Mouse (Mus musculus) thymus, adult 2 months (tissue): ENCODE measurements at regions not wholly inside any gene's neighbourhood (a gene's known extent, or its start where the extent isn't known, plus 50 kb on each side); places are given as distances from the start of the nearest gene placed in this dataset.
"Not testable (repeated sequence)": the region's sequence is repeated elsewhere in the genome, so short reads cannot be mapped to it uniquely, and the experiment has no call there.

Experiments
- DNase-seq: peaks from one replicate; pipeline ENCODE4 v3.0.0; 2021
- H3K27ac ChIP-seq: fragments of 200-500 bp; 2 replicates; pipeline ENCODE4 v1.5.1; 2012; ENCODE audit warnings: low read length, control low read depth; ENCODE audit not compliant: control insufficient read depth, insufficient read depth
- H3K27me3 ChIP-seq: fragments of 200-500 bp; 2 replicates; pipeline ENCODE4 v1.6.1; 2012; ENCODE audit warnings: mild to moderate bottlenecking, low read length, moderate library complexity, mixed read lengths; ENCODE audit not compliant: control insufficient read depth, insufficient read depth
- H3K36me3 ChIP-seq: fragments of 200-500 bp; 2 replicates; pipeline ENCODE4 v1.6.1; 2012; ENCODE audit warnings: mild to moderate bottlenecking, low read length, moderate library complexity; ENCODE audit not compliant: control insufficient read depth, insufficient read depth
- H3K4me1 ChIP-seq: fragments of 200-500 bp; replicated peaks from 2 replicates; pipeline ENCODE4 v1.6.1; 2012; ENCODE audit warnings: low read length; ENCODE audit not compliant: control insufficient read depth, insufficient read depth
- H3K4me3 ChIP-seq: fragments of 200-500 bp; 2 replicates; pipeline ENCODE4 v1.5.1; 2012; ENCODE audit warnings: mild to moderate bottlenecking, low read length, control low read depth, moderate library complexity; ENCODE audit not compliant: control insufficient read depth, insufficient read depth
- CTCF ChIP-seq: fragments of 200-500 bp; IDR thresholded peaks from 2 replicates; pipeline ENCODE4 v1.5.1; 2012; ENCODE audit warnings: mild to moderate bottlenecking, control low read depth, low read length, moderate library complexity, borderline replicate concordance; ENCODE audit not compliant: control insufficient read depth, poor library complexity, insufficient read depth; ENCODE audit errors: extremely low read depth
- POLR2A ChIP-seq: fragments of 200-500 bp; IDR thresholded peaks from 2 replicates; pipeline ENCODE4 v1.6.1; 2012; ENCODE audit warnings: mild to moderate bottlenecking, low read length, control low read depth, moderate library complexity; ENCODE audit not compliant: control insufficient read depth, poor library complexity, insufficient read depth; ENCODE audit errors: extremely low read depth
- WGBS: fragments of 180-500 bp; shearing (Covaris S2); methylation state at CpG from one replicate; pipeline ENCODE4 v1.1.7; 2018; 5-methylcytosine and 5-hydroxymethylcytosine counted together

DNA sequence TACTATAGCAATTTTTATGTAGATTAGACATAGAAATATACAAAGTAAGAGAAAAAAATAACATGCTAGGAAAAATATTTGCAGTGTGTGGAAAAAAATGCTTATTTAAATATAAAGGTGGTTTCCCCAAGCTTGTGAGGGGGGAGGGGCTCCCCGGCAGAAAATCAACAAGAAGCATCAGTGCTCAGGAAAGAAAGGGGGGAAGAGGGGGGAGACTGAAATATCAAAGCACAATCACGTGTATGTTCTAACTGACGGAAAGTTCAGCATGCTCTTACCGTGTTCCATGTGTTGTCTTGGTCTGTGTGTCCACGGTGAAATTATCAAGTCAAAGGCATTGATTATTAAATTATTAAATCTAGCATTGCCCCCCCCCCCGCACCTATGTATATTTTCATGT is 92.3 kb upstream of the Tspan5 start:
- WGBS = 60% methylated on average over 6 of the region's 6 CpGs
- DNase-seq = peak; percentile 14
- TF ChIP-seq POLR2A (no peak), CTCF (no peak)
- Histone ChIP-seq H3K4me1 (peaks cover 8% of the 10 kb centered on the region), H3K4me3 (no peak overlapping the region), H3K36me3 (no peaks in the 10 kb centered on the region), H3K27me3 (no peaks in the 10 kb centered on the region), H3K27ac (no peak overlapping the region)

- not testable (repeated sequence) for H3K4me1 ChIP-seq, H3K27me3 ChIP-seq
- WGBS = 89% methylated on average over 4 of the region's 4 CpGs
Measured at GRCm38 (mm10) chr3:138650671-138651070, 91.3 kb upstream of the Tspan5 start.

DNA sequence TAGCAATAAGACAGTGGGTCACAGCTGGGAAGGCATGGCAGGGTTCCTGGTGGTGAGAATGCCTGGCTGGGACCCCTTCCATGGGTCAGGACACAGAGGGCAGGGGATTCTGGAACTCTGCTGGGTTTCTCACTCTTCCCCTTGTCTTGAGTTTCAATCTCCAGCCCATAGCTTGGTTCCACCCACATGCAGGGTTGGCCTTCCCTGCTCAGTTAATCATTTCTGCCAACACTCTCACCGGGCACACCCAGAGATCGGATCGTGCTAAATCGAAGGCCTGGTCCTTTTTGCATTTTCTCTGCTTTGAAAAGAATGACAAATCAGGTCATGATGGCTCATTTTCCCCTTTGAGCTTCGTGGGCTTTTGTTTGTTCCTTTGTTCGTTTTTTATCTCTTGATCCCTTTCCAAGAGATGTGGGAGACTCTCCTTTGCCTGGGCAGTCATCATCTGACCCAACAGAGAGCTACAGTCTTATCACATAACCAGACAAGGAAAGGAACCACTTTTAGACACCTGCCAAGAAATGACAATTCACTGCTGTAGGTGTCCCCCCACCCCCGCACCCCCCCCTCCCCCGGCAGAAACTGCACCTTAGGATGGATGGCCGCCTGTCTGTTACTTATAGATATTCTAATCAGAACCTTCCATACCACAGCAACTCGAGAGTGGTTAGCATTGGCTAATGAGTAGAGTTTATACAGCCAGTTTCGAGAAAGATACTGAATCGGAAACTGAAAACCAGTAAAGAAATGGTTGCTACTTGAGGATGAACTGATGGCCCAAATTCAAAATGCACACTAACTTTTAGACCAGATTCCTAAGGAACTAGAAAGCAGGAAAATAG is 90.4 kb upstream of the Tspan5 start:
- DNase-seq = no peak
- Histone ChIP-seq H3K4me3 (no peak overlapping the region), H3K4me1 (no peaks in the 10 kb centered on the region), H3K27me3 (no peaks in the 10 kb centered on the region), H3K27ac (no peak overlapping the region), H3K36me3 (no peaks in the 10 kb centered on the region)
- no peak for TF ChIP-seq CTCF
- TF ChIP-seq POLR2A = no peak
- 93% methylated on average over 12 of the region's 12 CpGs for WGBS

More at GRCm38 (mm10) chr3:138650671-138651070, 91.3 kb upstream of the Tspan5 start:
- DNase-seq, H3K27ac ChIP-seq, H3K4me3 ChIP-seq, H3K36me3 ChIP-seq: not testable (repeated sequence)

GRCm38 (mm10) chr3:138652206-138652605 is 89.8 kb upstream of the Tspan5 start:
- Histone ChIP-seq H3K4me3 (no peak overlapping the region), H3K27me3 (no peaks in the 10 kb centered on the region), H3K27ac (no peak overlapping the region), H3K4me1 (no peaks in the 10 kb centered on the region), H3K36me3 (no peaks in the 10 kb centered on the region)
- no peak for DNase-seq
- WGBS = 97% methylated on average over 2 of the region's 2 CpGs
- no peak for TF ChIP-seq POLR2A
- no peak for TF ChIP-seq CTCF

GRCm38 (mm10) chr3:138652685-138653084 is 89.3 kb upstream of the Tspan5 start:
- 95% methylated on average over 4 of the region's 4 CpGs for WGBS
- Histone ChIP-seq H3K4me3 (no peak overlapping the region), H3K4me1 (no peaks in the 10 kb centered on the region), H3K36me3 (no peaks in the 10 kb centered on the region), H3K27ac (no peak overlapping the region), H3K27me3 (no peaks in the 10 kb centered on the region)
- DNase-seq = no peak
- TF ChIP-seq CTCF = no peak
- no peak for TF ChIP-seq POLR2A

- DNase-seq = no peak
Measured at GRCm38 (mm10) chr3:138653549-138654246, 88.3 kb upstream of the Tspan5 start.

More at GRCm38 (mm10) chr3:138653549-138654246, 88.3 kb upstream of the Tspan5 start:
- Histone ChIP-seq H3K36me3 (no peaks in the 10 kb centered on the region), H3K4me1 (no peaks in the 10 kb centered on the region), H3K4me3 (no peak overlapping the region), H3K27ac (no peak overlapping the region), H3K27me3 (no peaks in the 10 kb centered on the region)
- TF ChIP-seq POLR2A = no peak
- no peak for TF ChIP-seq CTCF
- 97% methylated on average over 13 of the region's 13 CpGs for WGBS
